Mouse (Mus musculus) adrenal gland, postnatal 4 days (tissue): ENCODE measurements around the gene Cd3d. TPM values are rescaled to one million over a fixed set of nuclear protein-coding genes. Genes with fewer than 3 reads are reported as not detected.

ENCODE experiments used
- DNase-seq, 2 experiments: peaks; one replicate each; pipeline ENCODE4 v3.0.0; 2021 to 2022; ENCODE audit warnings: low spot score in 2 of 2, mixed read lengths in 2 of 2
- total RNA-seq, 2 experiments: library from RNA; stranded (reverse); gene quantifications; 2 replicates each; pipeline ENCODE4 v1.2.3; 2021

Gene Cd3d
- total RNA-seq, 2 experiments from 2014 or later = 0.87 TPM; not detected in 1

- no peak for DNase-seq
Observed at GRCm38 (mm10) chr9:44992271-44992670, 10.7 kb downstream of the Cd3d start.

- DNase-seq = no peak
Observed at GRCm38 (mm10) chr9:44993268-44993667, 11.7 kb downstream of the Cd3d start.

GRCm38 (mm10) chr9:44994962-44995361 lies 13.4 kb downstream of the Cd3d start:
- no peak for DNase-seq

- no peak for DNase-seq
Observed at GRCm38 (mm10) chr9:44996590-44996989, 15.0 kb downstream of the Cd3d start.

GRCm38 (mm10) chr9:44998138-44998537 lies 16.6 kb downstream of the Cd3d start:
- DNase-seq = no peak

GRCm38 (mm10) chr9:44999171-44999570 lies 17.6 kb downstream of the Cd3d start:
- no peak for DNase-seq

GRCm38 (mm10) chr9:44999776-45000175 lies 18.2 kb downstream of the Cd3d start:
- DNase-seq = no peak

- no peak for DNase-seq
Observed at GRCm38 (mm10) chr9:45000249-45000648, 18.7 kb downstream of the Cd3d start.

- DNase-seq = no peak
Observed at GRCm38 (mm10) chr9:45007404-45007803, 25.8 kb downstream of the Cd3d start.

GRCm38 (mm10) chr9:45008342-45008741 lies 26.8 kb downstream of the Cd3d start:
- DNase-seq = no peak

- DNase-seq = no peak
Observed at GRCm38 (mm10) chr9:45009180-45010078, 27.8 kb downstream of the Cd3d start, which contains the start of gene Cd3e. TSS of gene Cd3e (minus strand) at chr9:45009627.

- no peak for DNase-seq
Observed at GRCm38 (mm10) chr9:45010461-45010860, 28.9 kb downstream of the Cd3d start.

- DNase-seq = no peak
Observed at GRCm38 (mm10) chr9:45011291-45011690, 29.7 kb downstream of the Cd3d start.

GRCm38 (mm10) chr9:45014879-45015278 lies 33.3 kb downstream of the Cd3d start:
- no peak for DNase-seq

- DNase-seq = no peak
Observed at GRCm38 (mm10) chr9:45015841-45016240, 34.3 kb downstream of the Cd3d start.

- DNase-seq = no peak
Observed at GRCm38 (mm10) chr9:45018031-45018430, 36.4 kb downstream of the Cd3d start.

- no peak for DNase-seq
Observed at GRCm38 (mm10) chr9:45022800-45023199, 41.2 kb downstream of the Cd3d start.

GRCm38 (mm10) chr9:45023638-45024037 lies 42.1 kb downstream of the Cd3d start:
- DNase-seq = no peak

GRCm38 (mm10) chr9:45024187-45024586 lies 42.6 kb downstream of the Cd3d start:
- no peak for DNase-seq

GRCm38 (mm10) chr9:45027376-45027775 lies 45.8 kb downstream of the Cd3d start:
- no peak for DNase-seq

GRCm38 (mm10) chr9:45030341-45030740 lies 48.8 kb downstream of the Cd3d start:
- DNase-seq = no peak

GRCm38 (mm10) chr9:45032261-45032660 lies 50.7 kb downstream of the Cd3d start:
- no peak for DNase-seq

GRCm38 (mm10) chr9:45034526-45034925 lies 52.9 kb downstream of the Cd3d start:
- DNase-seq = no peak
